Mouse (Mus musculus) ES-Bruce4 (cell line): ENCODE data around the gene Tbc1d10c. TPM values are rescaled to one million over a fixed set of nuclear protein-coding genes. Genes with fewer than 3 reads are reported as not detected.

Source experiments
- H3K27ac ChIP-seq: 2 replicates; pipeline ENCODE4 v1.5.1; 2012; ENCODE audit warnings: low read length, inconsistent platforms; ENCODE audit not compliant: insufficient read depth
- H3K27me3 ChIP-seq: 2 replicates; pipeline ENCODE4 v1.6.1; 2012; ENCODE audit warnings: mild to moderate bottlenecking, low read length, inconsistent platforms; ENCODE audit not compliant: control insufficient read depth, poor library complexity, insufficient read depth, severe bottlenecking
- H3K36me3 ChIP-seq: 2 replicates; pipeline ENCODE4 v1.6.1; 2012; ENCODE audit warnings: inconsistent platforms, mild to moderate bottlenecking, low read length, moderate library complexity; ENCODE audit not compliant: control insufficient read depth, poor library complexity, insufficient read depth, severe bottlenecking
- H3K4me1 ChIP-seq: one replicate; pipeline ENCODE4 v1.8.1; 2011; ENCODE audit warnings: low read length; ENCODE audit not compliant: control insufficient read depth, insufficient read depth
- H3K4me3 ChIP-seq: 2 replicates; pipeline ENCODE4 v1.5.1; 2011; ENCODE audit warnings: low read depth, mild to moderate bottlenecking, low read length
- H3K9ac ChIP-seq: 2 replicates; pipeline ENCODE4 v1.6.1; 2012; ENCODE audit warnings: low read depth, mild to moderate bottlenecking, inconsistent platforms; ENCODE audit not compliant: poor library complexity, severe bottlenecking
- H3K9me3 ChIP-seq: replicated peaks from 2 replicates; pipeline ENCODE4 v1.6.1; 2012; ENCODE audit warnings: mild to moderate bottlenecking, low read length, inconsistent platforms; ENCODE audit not compliant: control insufficient read depth, poor library complexity, insufficient read depth, severe bottlenecking
- CTCF ChIP-seq: IDR thresholded peaks from one replicate; pipeline ENCODE4 v1.8.1; 2011; ENCODE audit warnings: low read depth, low read length
- EP300 ChIP-seq: IDR thresholded peaks from 2 replicates; pipeline ENCODE4 v1.6.1; 2011; ENCODE audit warnings: low read depth, low read length; ENCODE audit not compliant: insufficient read depth
- POLR2A ChIP-seq: IDR thresholded peaks from one replicate; pipeline ENCODE4 v1.8.1; 2011; ENCODE audit warnings: low read length; ENCODE audit not compliant: insufficient read depth
- polyA plus RNA-seq: library from polyadenylated mRNA; stranded (reverse); fragments of >200 nt; gene quantifications from 2 replicates; pipeline ENCODE4 v1.2.4, GENCODE M21; 2011; ENCODE audit warnings: low read depth; ENCODE audit not compliant: missing spikeins, insufficient read depth, insufficient read length

Gene Tbc1d10c
- polyA plus RNA-seq, 1 experiment, result 1.2 TPM

GRCm38 (mm10) chr19:4230415-4230814, 39.3 kb upstream of the Tbc1d10c start:
- Histone ChIP-seq H3K36me3 (no peaks in the 10 kb centered on the region), H3K4me1 (no peaks in the 10 kb centered on the region), H3K9me3 (no peaks in the 10 kb centered on the region), H3K9ac (no peak overlapping the region), H3K4me3 (no peak overlapping the region), H3K27ac (no peak overlapping the region), H3K27me3 (no peaks in the 10 kb centered on the region)
- TF ChIP-seq CTCF (no peak), EP300 (no peak)

- Histone ChIP-seq H3K9ac (no peak overlapping the region), H3K4me1 (no peaks in the 10 kb centered on the region), H3K27me3 (no peaks in the 10 kb centered on the region), H3K27ac (no peak overlapping the region), H3K36me3 (no peaks in the 10 kb centered on the region), H3K9me3 (no peaks in the 10 kb centered on the region), H3K4me3 (no peak overlapping the region)
- TF ChIP-seq CTCF, result no peak
- 0 out of 2 replicates have a peak, but pooled peaks have one; percentile 12 for TF ChIP-seq EP300
Measured at GRCm38 (mm10) chr19:4229451-4230076, 38.5 kb upstream of the Tbc1d10c start.

- Histone ChIP-seq H3K27ac (no peak overlapping the region), H3K4me3 (no peak overlapping the region), H3K9me3 (no peaks in the 10 kb centered on the region), H3K27me3 (no peaks in the 10 kb centered on the region), H3K36me3 (no peaks in the 10 kb centered on the region), H3K4me1 (no peaks in the 10 kb centered on the region), H3K9ac (no peak overlapping the region)
- no peak for TF ChIP-seq POLR2A
- TF ChIP-seq CTCF, result no peak
- no peak for TF ChIP-seq EP300
Measured at GRCm38 (mm10) chr19:4228891-4229290, 37.8 kb upstream of the Tbc1d10c start.

DNA sequence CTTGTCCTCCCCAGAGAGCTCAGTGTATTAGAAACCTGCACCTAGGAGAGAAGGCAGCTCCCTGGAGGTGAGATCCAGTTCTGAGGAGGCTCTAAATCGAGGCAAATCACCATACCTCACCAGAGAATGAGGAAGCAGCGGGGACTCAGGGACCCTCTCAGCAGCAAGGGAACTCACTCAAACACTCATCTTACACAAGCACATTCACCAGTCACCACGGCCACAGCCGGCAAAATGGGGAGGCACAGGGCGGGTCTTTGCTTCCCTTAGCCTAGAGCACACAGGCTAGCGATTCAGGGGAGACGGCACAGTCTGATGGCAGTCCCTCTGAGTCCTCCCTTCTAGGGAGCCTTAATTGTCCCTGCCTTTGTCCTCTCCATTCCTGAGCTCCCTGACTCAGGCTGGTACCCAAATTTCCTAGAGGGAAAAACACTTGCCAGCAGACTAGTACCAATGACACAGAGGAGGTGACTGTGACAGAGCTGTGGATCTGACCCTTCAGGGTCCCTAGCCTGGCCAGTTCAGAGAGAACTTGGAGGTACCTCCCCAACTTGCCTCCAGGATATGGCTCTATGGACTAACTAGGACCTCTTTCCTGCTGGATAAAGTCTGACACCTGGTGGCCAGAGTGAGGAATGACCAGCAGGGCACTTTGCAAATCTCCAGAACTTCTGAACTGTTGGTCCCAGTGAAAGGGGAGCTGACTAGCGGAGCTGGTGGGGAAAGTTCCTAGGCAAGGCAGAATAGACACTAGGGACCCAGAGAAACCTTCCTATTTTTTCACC, 37.0 kb upstream of the Tbc1d10c start:
- Histone ChIP-seq H3K36me3 (no peaks in the 10 kb centered on the region), H3K4me1 (no peaks in the 10 kb centered on the region), H3K9ac (no peak overlapping the region), H3K27me3 (no peaks in the 10 kb centered on the region), H3K27ac (no peak overlapping the region), H3K4me3 (no peak overlapping the region), H3K9me3 (no peaks in the 10 kb centered on the region)
- no peak for TF ChIP-seq POLR2A
- TF ChIP-seq CTCF, result peak; percentile 70
- no peak for TF ChIP-seq EP300

DNA sequence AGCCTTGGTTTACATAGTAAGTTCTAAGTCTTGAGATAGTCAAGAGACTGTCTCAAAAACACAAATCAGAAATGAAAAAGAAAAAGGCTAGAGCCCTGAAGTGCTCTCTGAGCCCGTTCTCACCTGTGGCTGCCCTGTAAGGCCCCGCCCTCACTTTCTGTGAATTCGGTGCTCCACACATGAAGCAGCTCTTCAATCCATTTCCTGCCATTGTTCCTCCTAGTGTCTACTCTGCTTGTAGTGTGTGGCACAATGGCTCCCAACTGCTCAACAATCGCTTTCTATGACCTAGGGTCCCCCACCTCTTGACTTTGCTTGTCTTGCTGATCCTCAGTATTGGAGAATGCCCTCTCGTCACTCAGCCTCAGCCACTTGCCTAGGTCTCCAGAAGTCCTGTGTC, 36.4 kb upstream of the Tbc1d10c start:
- H3K9ac ChIP-seq, result no peak overlapping the region
- H3K27me3 ChIP-seq, result no peaks in the 10 kb centered on the region
- no peaks in the 10 kb centered on the region for H3K36me3 ChIP-seq
- no peaks in the 10 kb centered on the region for H3K9me3 ChIP-seq
- H3K4me1 ChIP-seq, result no peaks in the 10 kb centered on the region
- H3K4me3 ChIP-seq, result no peak overlapping the region
- H3K27ac ChIP-seq, result no peak overlapping the region
- no peak for TF ChIP-seq EP300
- no peak for TF ChIP-seq CTCF
- TF ChIP-seq POLR2A, result no peak

DNA sequence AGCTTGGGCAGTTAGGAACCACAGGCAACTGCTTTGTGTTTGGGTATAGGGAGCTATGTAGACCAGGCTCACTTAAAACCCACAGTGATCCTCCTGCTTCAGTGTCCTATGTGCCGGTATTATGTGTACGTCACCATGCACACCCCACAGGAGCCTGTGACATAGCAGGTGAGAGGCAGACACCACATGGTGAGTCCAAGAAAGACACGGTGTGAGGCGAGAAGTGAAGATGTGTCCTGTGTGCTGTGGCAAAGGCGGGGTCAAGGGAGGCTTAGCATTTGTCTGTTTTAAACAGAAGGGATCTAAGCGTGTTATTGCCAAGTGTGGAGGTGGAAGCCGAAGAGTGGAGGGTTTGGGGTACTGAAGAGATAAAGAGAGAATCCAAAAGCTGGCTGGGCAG, 35.7 kb upstream of the Tbc1d10c start:
- Histone ChIP-seq H3K36me3 (no peaks in the 10 kb centered on the region), H3K4me3 (no peak overlapping the region), H3K27me3 (no peaks in the 10 kb centered on the region), H3K4me1 (no peaks in the 10 kb centered on the region), H3K9ac (no peak overlapping the region), H3K9me3 (no peaks in the 10 kb centered on the region), H3K27ac (no peak overlapping the region)
- TF ChIP-seq CTCF, result no peak
- no peak for TF ChIP-seq EP300
- no peak for TF ChIP-seq POLR2A
